Mouse (Mus musculus) limb, embryonic 12.5 days (tissue): ENCODE data around the gene Vsir. TPM values are rescaled to one million over a fixed set of nuclear protein-coding genes. Genes with fewer than 3 reads are reported as not detected.

Experiments used
- ATAC-seq: fragments of 200-750 bp; cut with Nextera tagmentation; 2 replicates; pipeline ENCODE4 v1.8.0; 2017; ENCODE audit warnings: low read depth, moderate TSS enrichment; ENCODE audit not compliant: insufficient number of reproducible peaks, insufficient read depth, low FRiP score, low TSS enrichment
- H3K27ac ChIP-seq: fragments of 300-500 bp; sonication (generic); 2 replicates; pipeline ENCODE4 v1.5.1; 2016; ENCODE audit warnings: mild to moderate bottlenecking, moderate library complexity
- H3K27me3 ChIP-seq: fragments of 300-500 bp; sonication (generic); 2 replicates; pipeline ENCODE4 v1.6.1; 2016; ENCODE audit warnings: mild to moderate bottlenecking, moderate library complexity
- H3K36me3 ChIP-seq: fragments of 300-500 bp; sonication (generic); 2 replicates; pipeline ENCODE4 v1.6.1; 2016; ENCODE audit warnings: mild to moderate bottlenecking, moderate library complexity
- H3K4me1 ChIP-seq: fragments of 300-500 bp; sonication (generic); replicated peaks from 2 replicates; pipeline ENCODE4 v1.6.1; 2016
- H3K4me2 ChIP-seq: fragments of 300-500 bp; sonication (generic); 2 replicates; pipeline ENCODE4 v1.6.1; 2016; ENCODE audit warnings: mild to moderate bottlenecking, moderate library complexity
- H3K4me3 ChIP-seq: fragments of 300-500 bp; sonication (generic); replicated peaks from 2 replicates; pipeline ENCODE4 v1.5.1; 2016; ENCODE audit warnings: mild to moderate bottlenecking
- H3K9ac ChIP-seq: fragments of 300-500 bp; sonication (generic); replicated peaks from 2 replicates; pipeline ENCODE4 v1.6.1; 2016; ENCODE audit warnings: mild to moderate bottlenecking, moderate library complexity
- H3K9me3 ChIP-seq: fragments of 300-500 bp; sonication (generic); 2 replicates; pipeline ENCODE4 v1.6.1; 2016; ENCODE audit warnings: mild to moderate bottlenecking, moderate library complexity
- WGBS: fragments of 180-500 bp; shearing (Covaris S2); methylation state at CpG from one replicate; pipeline ENCODE4 v1.1.7; 2016; 5-methylcytosine and 5-hydroxymethylcytosine counted together
- polyA plus RNA-seq: library from polyadenylated mRNA; unstranded; fragments of >200 nt; fragmentation: Nextera tagmentation; extraction: Ambion mirVana; gene quantifications from 2 replicates; pipeline ENCODE4 v1.2.1, GENCODE M21; 2016

Gene Vsir
- polyA plus RNA-seq, 1 experiment from 2014 or later: 1.8 TPM

- H3K4me1 ChIP-seq: no peaks in the 10 kb centered on the region
- no peaks in the 10 kb centered on the region; the same call in 1 of the 2 replicates for H3K27me3 ChIP-seq
- H3K9me3 ChIP-seq: 0 out of 2 replicates have a peak, but pooled peaks cover 3% of the 10 kb centered on the region
- WGBS: 47% methylated on average over 6 of the region's 6 CpGs
- no peak overlapping the region for H3K4me3 ChIP-seq
- ATAC-seq: no peak
- no peaks in the 10 kb centered on the region for H3K36me3 ChIP-seq
- H3K4me2 ChIP-seq: no peak overlapping the region
- no peak overlapping the region for H3K9ac ChIP-seq
- no peak overlapping the region for H3K27ac ChIP-seq
Observed at GRCm38 (mm10) chr10:60390177-60390903, 43.7 kb downstream of the Vsir start.

- 74% methylated on average over 5 of the region's 5 CpGs for WGBS
- Histone ChIP-seq H3K4me2 (no peak overlapping the region), H3K9me3 (0 out of 2 replicates have a peak, but pooled peaks cover 3% of the 10 kb centered on the region), H3K36me3 (no peaks in the 10 kb centered on the region), H3K4me3 (no peak overlapping the region), H3K27me3 (no peaks in the 10 kb centered on the region; the same call in 1 of the 2 replicates), H3K4me1 (no peaks in the 10 kb centered on the region), H3K27ac (no peak overlapping the region), H3K9ac (no peak overlapping the region)
- ATAC-seq: no peak
Observed at GRCm38 (mm10) chr10:60390904-60391420, 44.3 kb downstream of the Vsir start.

GRCm38 (mm10) chr10:60391661-60392060 lies 45.0 kb downstream of the Vsir start:
- no peaks in the 10 kb centered on the region; the same call in 1 of the 2 replicates for H3K27me3 ChIP-seq
- no peak overlapping the region for H3K4me2 ChIP-seq
- 92% methylated on average over 9 of the region's 9 CpGs for WGBS
- H3K9ac ChIP-seq: no peak overlapping the region
- H3K4me3 ChIP-seq: no peak overlapping the region
- no peaks in the 10 kb centered on the region for H3K36me3 ChIP-seq
- 0 out of 2 replicates have a peak, but pooled peaks cover 3% of the 10 kb centered on the region for H3K9me3 ChIP-seq
- H3K4me1 ChIP-seq: no peaks in the 10 kb centered on the region
- no peak overlapping the region for H3K27ac ChIP-seq
- ATAC-seq: no peak

- no peak overlapping the region for H3K4me3 ChIP-seq
- WGBS: 88% methylated on average over 7 of the region's 7 CpGs
- no peak for ATAC-seq
- H3K4me2 ChIP-seq: no peak overlapping the region
- H3K36me3 ChIP-seq: no peaks in the 10 kb centered on the region
- no peaks in the 10 kb centered on the region for H3K9me3 ChIP-seq
- peaks cover 9% of the 10 kb centered on the region; the same call in 1 of the 2 replicates for H3K4me1 ChIP-seq
- no peaks in the 10 kb centered on the region; the same call in 1 of the 2 replicates for H3K27me3 ChIP-seq
- H3K27ac ChIP-seq: no peak overlapping the region
- H3K9ac ChIP-seq: no peak overlapping the region
Observed at GRCm38 (mm10) chr10:60394936-60395335, 48.3 kb downstream of the Vsir start.

DNA sequence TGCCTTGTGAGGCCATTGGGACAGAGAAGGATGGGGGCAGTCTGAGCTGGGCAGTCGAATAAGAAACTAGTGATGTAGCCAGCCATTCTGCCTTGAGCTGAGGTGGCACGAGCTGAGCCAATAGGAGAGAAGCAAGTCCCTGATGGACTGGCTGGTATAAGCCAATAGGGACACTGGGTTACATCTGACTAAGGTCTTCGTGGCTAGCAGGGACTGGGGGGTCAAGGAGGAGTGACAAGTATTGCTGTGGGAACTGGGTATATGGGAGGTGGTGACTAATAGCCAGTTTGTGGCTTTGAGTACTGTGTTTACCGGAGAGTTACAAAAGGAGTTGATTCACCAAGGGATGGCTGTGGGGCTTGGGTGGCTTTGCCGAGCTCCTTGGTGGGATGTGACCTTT lies 49.0 kb downstream of the Vsir start:
- no peak for ATAC-seq
- no peaks in the 10 kb centered on the region; the same call in 1 of the 2 replicates for H3K27me3 ChIP-seq
- H3K36me3 ChIP-seq: no peaks in the 10 kb centered on the region
- peaks cover 15% of the 10 kb centered on the region for H3K4me1 ChIP-seq
- H3K4me3 ChIP-seq: no peak overlapping the region
- no peak overlapping the region for H3K4me2 ChIP-seq
- no peaks in the 10 kb centered on the region for H3K9me3 ChIP-seq
- H3K27ac ChIP-seq: no peak overlapping the region
- H3K9ac ChIP-seq: no peak overlapping the region
- WGBS: 71% methylated on average over 5 of the region's 5 CpGs

DNA sequence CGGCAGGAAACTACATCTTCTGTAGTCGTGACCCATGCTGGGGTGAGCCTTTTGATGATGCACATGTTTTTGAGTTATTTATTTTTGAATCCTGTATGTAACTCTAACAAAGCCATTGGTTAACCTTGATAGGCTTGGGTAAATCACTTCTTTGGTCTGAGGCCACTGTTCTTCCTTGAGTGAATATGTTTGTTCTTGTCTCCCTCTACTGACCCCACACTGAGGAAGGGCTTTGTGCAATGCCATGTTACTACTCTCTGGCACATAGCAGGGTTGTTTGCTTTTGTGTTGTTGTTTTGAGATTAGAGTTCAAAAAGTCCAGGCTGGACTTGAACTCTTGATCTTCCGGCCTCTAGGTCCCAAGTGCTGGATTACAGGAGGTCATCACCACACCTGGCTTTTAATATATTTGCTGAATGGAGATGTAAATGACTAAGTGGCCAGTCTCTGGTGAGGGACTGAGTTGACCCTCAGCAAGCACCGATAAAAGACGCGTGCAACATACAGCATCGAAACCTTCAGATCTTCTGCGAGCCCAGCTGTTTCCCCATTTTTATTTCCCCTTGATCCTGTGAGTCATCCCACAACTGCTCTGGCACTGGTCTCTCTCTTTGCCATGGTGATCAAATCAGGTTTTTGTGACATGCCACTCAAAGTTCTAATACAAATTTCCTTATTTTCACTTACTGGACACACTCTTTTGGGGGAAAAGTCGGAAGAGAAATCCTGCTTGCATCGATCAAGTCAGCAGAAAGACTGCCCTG lies 51.6 kb downstream of the Vsir start:
- Histone ChIP-seq H3K27ac (no peak overlapping the region), H3K36me3 (no peaks in the 10 kb centered on the region), H3K4me2 (no peak overlapping the region), H3K4me1 (peaks cover 19% of the 10 kb centered on the region), H3K27me3 (no peaks in the 10 kb centered on the region; the same call in 1 of the 2 replicates), H3K4me3 (no peak overlapping the region), H3K9ac (no peak overlapping the region), H3K9me3 (no peaks in the 10 kb centered on the region)
- 87% methylated on average over 10 of the region's 10 CpGs for WGBS
- no peak for ATAC-seq

GRCm38 (mm10) chr10:60399449-60399848 lies 52.8 kb downstream of the Vsir start, which contains the start of gene Gm17455:
Gene Gm17455 (plus strand): TSS chr10:60399726.
- Histone ChIP-seq H3K27ac (peak within 1 kb of the TSS; percentile 37; the same call in 1 of the 2 replicates), H3K27me3 (no peaks in the 10 kb centered on the region; the same call in 1 of the 2 replicates), H3K36me3 (no peaks in the 10 kb centered on the region), H3K4me2 (no peak within 1 kb of the TSS), H3K9me3 (no peaks in the 10 kb centered on the region), H3K4me1 (peaks cover 19% of the 10 kb centered on the region), H3K9ac (no peak within 1 kb of the TSS), H3K4me3 (no peak within 1 kb of the TSS)
- ATAC-seq: no peak
- 51% methylated on average over 7 of the region's 7 CpGs for WGBS

DNA sequence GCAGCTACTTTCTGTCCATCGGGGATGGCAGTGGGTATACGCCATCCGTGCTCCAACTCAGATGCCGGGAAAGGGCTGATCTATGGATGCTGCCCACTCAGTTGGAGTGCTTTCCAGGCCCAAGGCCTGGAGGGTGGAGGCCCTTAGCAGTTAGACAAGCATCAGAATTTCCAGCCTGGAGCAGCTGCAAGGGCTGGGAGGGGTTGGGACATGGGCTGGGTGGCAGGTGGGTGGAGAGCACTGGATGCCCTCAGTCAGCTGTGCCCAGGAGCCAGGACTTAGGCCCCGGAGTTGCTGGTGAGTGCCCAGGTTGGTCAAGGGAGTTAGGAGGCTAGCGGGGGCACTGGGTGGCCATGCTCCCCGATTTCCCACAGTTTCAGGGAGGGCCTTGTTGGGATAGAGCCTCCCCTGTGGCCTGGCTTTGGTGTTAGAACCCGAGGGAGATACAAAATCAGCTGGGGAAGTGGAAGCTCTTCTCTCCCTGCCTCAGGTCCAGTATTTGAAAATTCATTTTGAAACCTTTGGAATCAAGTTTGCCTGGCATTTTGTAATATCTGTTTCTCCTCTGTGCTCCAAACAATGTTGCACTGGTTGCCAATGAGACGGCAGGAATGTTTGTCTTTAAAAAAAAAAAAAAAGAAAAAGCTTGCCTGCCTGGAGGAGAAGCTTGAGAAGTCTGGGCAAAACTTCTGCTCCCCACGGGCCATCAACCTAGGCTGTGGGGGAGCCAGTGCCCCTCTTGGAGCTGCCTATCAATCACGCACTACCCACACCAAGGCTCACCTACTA lies 54.0 kb downstream of the Vsir start:
- no peaks in the 10 kb centered on the region for H3K9me3 ChIP-seq
- H3K4me1 ChIP-seq: peaks cover 19% of the 10 kb centered on the region
- no peak overlapping the region for H3K27ac ChIP-seq
- H3K27me3 ChIP-seq: no peaks in the 10 kb centered on the region
- no peak overlapping the region for H3K4me2 ChIP-seq
- no peak overlapping the region for H3K9ac ChIP-seq
- 80% methylated on average over 11 of the region's 11 CpGs for WGBS
- no peak overlapping the region for H3K4me3 ChIP-seq
- ATAC-seq: no peak
- no peaks in the 10 kb centered on the region for H3K36me3 ChIP-seq

DNA sequence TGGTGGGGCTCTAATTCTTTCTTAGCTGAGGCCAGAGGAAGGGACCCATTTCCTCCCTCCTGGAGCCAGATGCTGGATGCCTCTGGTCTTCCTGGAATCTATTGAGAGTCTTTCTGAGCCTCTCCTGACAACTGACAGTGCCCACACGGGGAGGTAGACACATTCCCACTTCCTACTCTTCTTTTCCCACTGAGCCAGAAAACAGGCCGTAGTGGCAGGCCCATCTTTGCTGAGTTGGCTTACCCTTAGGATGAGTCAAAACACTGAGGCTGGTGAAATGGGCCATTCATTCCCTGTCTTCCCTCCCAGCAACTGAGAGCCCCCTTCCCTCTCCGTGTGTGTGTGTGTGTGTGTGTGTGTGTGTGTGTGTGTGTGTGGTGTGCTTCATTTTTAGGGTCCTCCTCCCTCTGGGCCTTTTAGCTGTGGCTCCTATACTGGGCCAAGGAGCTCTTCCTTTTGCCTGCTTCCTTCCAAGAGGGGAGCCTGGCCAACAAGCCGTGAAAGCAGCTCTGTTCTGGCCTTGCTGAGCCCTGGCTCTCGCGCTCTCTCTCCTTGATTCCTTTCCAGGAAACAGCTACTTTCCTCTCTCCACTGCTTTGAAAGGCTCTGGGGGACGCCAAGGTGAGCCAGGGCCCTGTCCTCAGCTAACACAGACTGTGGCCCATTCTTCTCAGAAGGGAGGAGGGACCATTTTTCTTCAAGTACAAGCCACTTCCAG lies 59.0 kb downstream of the Vsir start:
- Histone ChIP-seq H3K36me3 (no peaks in the 10 kb centered on the region), H3K9me3 (no peaks in the 10 kb centered on the region), H3K4me2 (no peak overlapping the region), H3K27me3 (peaks cover 7% of the 10 kb centered on the region; the same call in 1 of the 2 replicates), H3K4me3 (no peak overlapping the region), H3K4me1 (peaks cover 6% of the 10 kb centered on the region), H3K9ac (no peak overlapping the region), H3K27ac (no peak overlapping the region)
- WGBS: 59% methylated on average over 7 of the region's 7 CpGs
- no peak for ATAC-seq

- Histone ChIP-seq H3K9me3 (no peaks in the 10 kb centered on the region), H3K4me2 (no peak overlapping the region), H3K27me3 (peaks cover 12% of the 10 kb centered on the region; the same call in 1 of the 2 replicates), H3K36me3 (no peaks in the 10 kb centered on the region), H3K9ac (no peak overlapping the region), H3K27ac (no peak overlapping the region), H3K4me3 (no peak overlapping the region), H3K4me1 (0 out of 2 replicates have a peak, but pooled peaks cover 2% of the 10 kb centered on the region)
- 3% methylated on average over 5 of the region's 5 CpGs for WGBS
- ATAC-seq: no peak
Observed at GRCm38 (mm10) chr10:60407831-60408230, 61.2 kb downstream of the Vsir start.
